Mouse (Mus musculus) embryonic facial prominence, embryonic 14.5 days (tissue): ENCODE measurements at regions not wholly inside any gene's neighbourhood (a gene's known extent, or its start where the extent isn't known, plus 50 kb on each side); places are given as distances from the start of the nearest gene placed in this dataset.

Experiments used
- ATAC-seq: fragments of 200-750 bp; cut with Nextera tagmentation; 2 replicates; pipeline ENCODE4 v1.8.0; 2017; ENCODE audit warnings: low read depth, moderate number of reproducible peaks, moderate TSS enrichment
- DNase-seq: peaks from one replicate; pipeline ENCODE4 v3.0.0-alpha.2; 2015; ENCODE audit warnings: low spot score
- H3K27ac ChIP-seq: fragments of 300-500 bp; sonication (generic); replicated peaks from 2 replicates; pipeline ENCODE4 v1.5.1; 2014; ENCODE audit warnings: low read depth, mild to moderate bottlenecking, low read length, moderate library complexity
- H3K27me3 ChIP-seq: fragments of 300-500 bp; sonication (generic); replicated peaks from 2 replicates; pipeline ENCODE4 v1.6.1; 2014; ENCODE audit warnings: low read length; ENCODE audit not compliant: control insufficient read depth, insufficient read depth
- H3K36me3 ChIP-seq: fragments of 300-500 bp; sonication (generic); 2 replicates; pipeline ENCODE4 v1.6.1; 2014; ENCODE audit warnings: low read length, mixed read lengths; ENCODE audit not compliant: control insufficient read depth, insufficient read depth
- H3K4me1 ChIP-seq: fragments of 300-500 bp; sonication (generic); 2 replicates; pipeline ENCODE4 v1.6.1; 2014; ENCODE audit warnings: antibody characterized with exemption, low read length; ENCODE audit not compliant: control insufficient read depth, insufficient read depth
- H3K4me2 ChIP-seq: fragments of 300-500 bp; sonication (generic); 2 replicates; pipeline ENCODE4 v1.6.1; 2014; ENCODE audit warnings: low read depth, mild to moderate bottlenecking, low read length, moderate library complexity, mixed read lengths
- H3K4me3 ChIP-seq: fragments of 300-500 bp; sonication (generic); 2 replicates; pipeline ENCODE4 v1.5.1; 2014; ENCODE audit warnings: low read depth, mild to moderate bottlenecking, low read length
- H3K9ac ChIP-seq: fragments of 300-500 bp; sonication (generic); 2 replicates; pipeline ENCODE4 v1.6.1; 2014; ENCODE audit warnings: low read depth, mild to moderate bottlenecking, low read length, moderate library complexity, mixed read lengths
- H3K9me3 ChIP-seq: fragments of 300-500 bp; sonication (generic); 2 replicates; pipeline ENCODE4 v1.6.1; 2016; ENCODE audit warnings: low read length; ENCODE audit not compliant: control insufficient read depth
- WGBS: fragments of 180-500 bp; shearing (Covaris S2); extraction: QIAGEN DNeasy Blood & Tissue Kit; methylation state at CpG from one replicate; pipeline ENCODE4 v1.1.7; 2014; 5-methylcytosine and 5-hydroxymethylcytosine counted together

DNA sequence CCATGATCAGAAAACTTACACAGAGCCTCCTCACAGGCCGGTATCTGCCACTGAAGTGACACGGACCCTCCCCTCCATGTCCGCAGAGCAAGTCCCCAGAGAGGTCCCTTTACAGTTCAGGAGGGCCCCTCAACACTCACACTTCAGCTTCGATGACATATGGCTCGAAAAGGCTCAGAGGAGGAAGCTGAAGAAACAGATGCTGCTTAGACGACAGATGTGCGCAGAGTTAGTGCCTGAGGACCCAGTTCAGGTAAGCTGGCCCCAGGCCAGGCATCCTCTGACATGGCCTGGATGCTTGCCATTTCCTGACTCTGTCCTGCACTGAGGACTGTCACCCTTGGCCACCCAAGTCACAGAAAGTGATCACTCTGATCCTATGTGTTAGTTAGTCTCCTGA lies 110.7 kb downstream of the Fam168b start:
- WGBS, result 64% methylated on average over 7 of the region's 7 CpGs
- no peaks in the 10 kb centered on the region for H3K9me3 ChIP-seq
- no peak overlapping the region for H3K27ac ChIP-seq
- no peak overlapping the region for H3K4me2 ChIP-seq
- no peak for ATAC-seq
- DNase-seq, result no peak
- no peak overlapping the region for H3K9ac ChIP-seq
- no peak overlapping the region for H3K4me3 ChIP-seq
- H3K36me3 ChIP-seq, result no peaks in the 10 kb centered on the region
- no peaks in the 10 kb centered on the region for H3K4me1 ChIP-seq
- no peaks in the 10 kb centered on the region for H3K27me3 ChIP-seq

DNA sequence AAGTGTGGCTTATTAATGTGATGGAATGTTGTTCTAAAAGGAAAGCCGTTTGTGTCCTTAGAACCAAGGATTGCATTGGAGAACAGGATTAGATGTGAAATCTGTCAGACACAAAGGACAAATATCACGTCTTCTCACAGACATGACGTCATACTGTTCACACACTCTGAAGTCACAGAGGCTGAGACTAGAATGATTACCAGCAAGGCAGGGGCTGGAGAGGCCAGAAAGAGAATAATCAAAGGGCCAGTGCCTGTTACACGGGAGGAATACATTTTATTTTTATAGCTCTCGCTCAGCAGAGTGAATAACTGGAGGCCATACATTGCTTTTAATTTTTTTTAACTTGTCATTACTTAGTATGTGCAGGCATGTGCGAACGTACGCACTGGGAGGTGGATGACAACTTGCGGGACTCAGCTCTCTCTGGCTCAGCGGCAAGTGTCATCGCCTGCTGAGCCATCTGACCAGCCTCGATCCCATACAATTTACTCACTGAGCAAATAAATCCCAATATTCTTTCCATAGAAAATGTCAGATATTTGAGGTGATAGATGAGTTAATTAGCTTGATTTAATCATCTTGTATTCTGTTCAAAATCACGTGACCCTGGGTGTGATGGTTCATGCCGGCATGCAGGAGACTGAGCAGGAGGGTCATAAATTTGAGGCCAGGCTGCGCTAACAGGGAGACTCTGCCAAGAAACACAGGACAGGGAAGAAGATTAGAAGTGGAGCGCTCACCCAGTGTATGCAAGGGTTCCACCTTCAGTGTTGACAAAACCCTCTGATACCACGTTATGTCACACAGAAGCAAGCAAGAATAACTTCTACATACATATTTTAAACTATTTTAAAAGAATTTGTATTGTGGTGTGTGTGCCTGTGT lies 109.6 kb downstream of the Fam168b start:
- H3K4me1 ChIP-seq, result no peaks in the 10 kb centered on the region
- WGBS, result 82% methylated on average over 17 of the region's 17 CpGs
- H3K4me3 ChIP-seq, result no peak overlapping the region
- no peak overlapping the region for H3K4me2 ChIP-seq
- no peaks in the 10 kb centered on the region for H3K9me3 ChIP-seq
- no peak for DNase-seq
- no peak overlapping the region for H3K27ac ChIP-seq
- no peaks in the 10 kb centered on the region for H3K36me3 ChIP-seq
- ATAC-seq, result no peak
- no peak overlapping the region for H3K9ac ChIP-seq
- H3K27me3 ChIP-seq, result no peaks in the 10 kb centered on the region

DNA sequence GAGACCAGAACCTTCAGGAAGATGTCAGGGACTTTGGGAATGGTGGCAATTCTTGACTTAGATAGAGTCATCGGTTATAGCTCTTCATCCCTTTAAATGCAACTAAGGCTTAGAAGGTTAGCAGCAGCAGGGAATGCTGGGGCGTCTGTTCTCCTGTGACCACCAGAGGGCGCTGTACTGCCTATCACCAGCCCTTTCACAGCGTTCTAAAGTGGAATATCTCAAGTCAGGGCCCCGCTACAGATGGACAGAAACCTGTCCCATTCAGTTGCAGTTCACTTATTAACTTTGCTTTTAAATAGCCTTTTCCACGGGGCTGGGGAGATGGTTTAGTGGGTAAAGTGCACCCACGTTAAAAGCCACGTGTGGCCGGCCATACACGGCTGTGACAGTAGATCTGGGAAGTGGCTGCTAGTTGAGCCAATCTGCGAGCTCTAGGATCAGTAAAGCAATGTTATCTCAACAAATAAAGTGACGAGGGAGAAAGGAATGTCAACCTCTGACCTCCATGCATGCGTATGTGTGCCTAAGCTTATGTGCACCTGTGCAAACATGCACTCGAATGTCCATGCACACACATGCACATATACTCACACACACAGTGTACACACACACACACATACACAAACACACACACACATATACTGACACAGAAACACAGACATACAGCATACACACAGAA lies 104.3 kb downstream of the Fam168b start:
- H3K27ac ChIP-seq, result no peak overlapping the region
- no peaks in the 10 kb centered on the region for H3K9me3 ChIP-seq
- ATAC-seq (no peak), DNase-seq (peak; percentile 56)
- no peaks in the 10 kb centered on the region for H3K36me3 ChIP-seq
- no peaks in the 10 kb centered on the region for H3K4me1 ChIP-seq
- H3K9ac ChIP-seq, result no peak overlapping the region
- no peaks in the 10 kb centered on the region for H3K27me3 ChIP-seq
- no peak overlapping the region for H3K4me2 ChIP-seq
- no peak overlapping the region for H3K4me3 ChIP-seq
- 48% methylated on average over 14 of the region's 14 CpGs for WGBS

GRCm38 (mm10) chr1:34739621-34740020 lies 103.2 kb downstream of the Fam168b start:
- no peak for ATAC-seq
- Histone ChIP-seq H3K9me3 (no peaks in the 10 kb centered on the region), H3K27me3 (no peaks in the 10 kb centered on the region), H3K36me3 (no peaks in the 10 kb centered on the region), H3K27ac (no peak overlapping the region), H3K4me1 (no peaks in the 10 kb centered on the region), H3K9ac (no peak overlapping the region), H3K4me2 (no peak overlapping the region), H3K4me3 (no peak overlapping the region)
- DNase-seq, result no peak
- 67% methylated on average over 4 of the region's 4 CpGs for WGBS

DNA sequence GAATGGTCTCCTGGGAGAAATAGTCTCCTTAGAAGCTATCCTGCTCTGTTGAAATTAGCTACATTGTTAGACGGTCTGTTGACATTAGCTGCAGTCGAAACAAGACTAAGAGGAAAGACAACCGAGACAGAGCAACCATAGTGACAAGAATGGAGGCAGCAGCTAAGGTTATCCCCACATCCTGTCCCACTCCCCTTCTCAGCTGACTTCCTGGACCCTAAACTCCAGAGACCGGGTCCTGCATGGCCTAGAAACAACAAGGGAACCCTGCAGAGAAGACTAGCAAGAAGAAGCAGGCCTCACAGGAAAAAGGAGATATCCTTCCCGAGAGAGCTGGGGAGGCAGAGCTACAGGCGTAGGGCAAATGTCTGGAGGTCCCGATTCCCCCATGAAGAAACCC lies 102.0 kb downstream of the Fam168b start:
- ATAC-seq, result no peak; the same call in 1 of the 2 replicates
- no peak overlapping the region for H3K9ac ChIP-seq
- H3K36me3 ChIP-seq, result no peaks in the 10 kb centered on the region
- no peaks in the 10 kb centered on the region for H3K9me3 ChIP-seq
- no peak overlapping the region for H3K4me2 ChIP-seq
- no peak overlapping the region for H3K27ac ChIP-seq
- no peak overlapping the region for H3K4me3 ChIP-seq
- DNase-seq, result no peak
- 58% methylated on average over 7 of the region's 7 CpGs for WGBS
- H3K4me1 ChIP-seq, result no peaks in the 10 kb centered on the region
- H3K27me3 ChIP-seq, result no peaks in the 10 kb centered on the region

- H3K27ac ChIP-seq, result no peak overlapping the region
- peak; percentile 82 for ATAC-seq
- 54% methylated on average over 2 of the region's 2 CpGs for WGBS
Observed at GRCm38 (mm10) chr1:34742234-34742633, 100.6 kb downstream of the Fam168b start.

DNA sequence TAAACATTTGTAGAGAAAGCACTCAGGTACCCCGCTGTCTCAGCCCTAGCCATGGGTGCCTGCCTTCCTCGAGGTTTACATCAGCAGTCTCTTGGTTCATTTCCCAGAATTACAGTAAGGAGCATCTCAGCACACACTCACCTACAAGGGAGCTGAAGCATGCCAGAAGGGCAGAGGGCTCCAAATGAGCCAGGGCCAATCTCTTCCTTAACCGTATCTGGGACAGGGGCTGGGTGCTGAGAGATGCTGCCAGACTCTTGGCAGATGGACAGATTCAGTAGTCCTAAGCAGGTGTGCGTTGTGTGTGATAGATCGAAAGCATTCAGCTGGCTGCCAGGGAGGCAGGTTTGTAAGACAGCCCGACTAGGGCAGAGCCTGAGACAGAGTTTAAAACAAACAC lies 97.0 kb downstream of the Fam168b start:
- H3K4me1 ChIP-seq, result peaks cover 4% of the 10 kb centered on the region; the same call in 1 of the 2 replicates
- H3K27ac ChIP-seq, result no peak overlapping the region
- H3K4me3 ChIP-seq, result no peak overlapping the region
- ATAC-seq, result no peak
- no peak overlapping the region for H3K4me2 ChIP-seq
- H3K27me3 ChIP-seq, result peaks cover 23% of the 10 kb centered on the region
- no peak overlapping the region for H3K9ac ChIP-seq
- no peak for DNase-seq
- no peaks in the 10 kb centered on the region for H3K36me3 ChIP-seq
- H3K9me3 ChIP-seq, result no peaks in the 10 kb centered on the region
- 62% methylated on average over 6 of the region's 6 CpGs for WGBS

More at GRCm38 (mm10) chr1:34742234-34742633, 100.6 kb downstream of the Fam168b start:
- Histone ChIP-seq H3K36me3 (no peaks in the 10 kb centered on the region), H3K9me3 (no peaks in the 10 kb centered on the region), H3K4me3 (no peak overlapping the region), H3K27me3 (no peaks in the 10 kb centered on the region), H3K9ac (no peak overlapping the region), H3K4me1 (no peaks in the 10 kb centered on the region), H3K4me2 (no peak overlapping the region)
- peak; percentile 58 for DNase-seq

DNA sequence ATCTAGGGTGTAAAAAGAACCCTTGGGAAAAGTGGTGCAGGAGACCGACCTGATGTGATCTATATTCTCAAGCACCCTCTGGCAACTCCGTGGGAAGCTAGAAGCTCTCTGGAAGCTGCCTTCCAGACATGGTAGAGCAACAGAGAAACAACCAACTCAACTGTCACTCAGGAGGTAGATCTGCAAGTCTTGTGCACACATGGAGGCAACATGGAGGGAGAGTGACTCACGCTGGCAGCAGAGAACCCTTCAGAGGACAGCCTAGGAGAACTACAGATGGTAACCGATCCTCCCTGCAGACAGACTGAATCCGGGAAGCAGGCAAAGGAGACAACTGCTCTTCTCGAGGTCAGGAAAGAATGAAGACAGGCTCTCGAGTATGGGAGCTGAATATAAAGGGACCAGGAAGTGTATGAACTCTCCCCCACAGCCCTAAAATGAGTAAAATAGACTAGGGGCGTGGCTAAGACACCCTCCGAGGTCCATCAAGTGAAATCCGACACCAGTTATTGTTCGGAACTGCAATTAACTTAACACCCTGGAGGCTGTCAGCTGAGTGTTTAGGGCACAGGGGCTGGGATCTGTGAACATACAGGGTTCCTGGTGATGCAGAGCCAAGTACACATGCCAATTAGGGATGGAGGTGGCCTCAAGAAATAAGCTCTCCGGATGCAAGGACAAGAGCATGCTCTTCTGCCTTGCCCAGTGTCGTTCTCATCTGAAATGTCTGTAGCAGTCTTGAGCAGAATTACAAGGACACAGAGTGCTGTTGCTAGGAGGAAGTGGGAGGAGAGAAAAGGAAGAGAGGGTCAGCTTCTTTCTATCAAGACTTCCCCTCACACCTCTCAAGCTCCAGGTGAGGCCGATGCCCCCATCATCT lies 93.5 kb downstream of the Fam168b start:
- no peaks in the 10 kb centered on the region for H3K36me3 ChIP-seq
- no peak overlapping the region for H3K27ac ChIP-seq
- peak; percentile 48 for ATAC-seq
- no peak overlapping the region for H3K9ac ChIP-seq
- no peaks in the 10 kb centered on the region for H3K9me3 ChIP-seq
- WGBS, result 6% methylated on average over 14 of the region's 14 CpGs
- H3K4me3 ChIP-seq, result 0 out of 2 replicates have a peak overlapping the region, but pooled peaks have one; percentile 69
- H3K4me2 ChIP-seq, result peak overlapping the region; percentile 97
- peaks cover 50% of the 10 kb centered on the region for H3K27me3 ChIP-seq
- H3K4me1 ChIP-seq, result peaks cover 7% of the 10 kb centered on the region; the same call in 1 of the 2 replicates
- peak; percentile 39 for DNase-seq
